Mouse (Mus musculus): ENCODE results near the gene B9d2. TPM values are rescaled to one million over a fixed set of nuclear protein-coding genes. Genes with fewer than 3 reads are reported as not detected.
"Not testable (repeated sequence)": the region's sequence is repeated elsewhere in the genome, so short reads cannot be mapped to it uniquely, and the experiment has no call there.

B9d2 gene
- total RNA-seq, 2 experiments from 2014 or later: 26.7 to 32.0 TPM

DNA sequence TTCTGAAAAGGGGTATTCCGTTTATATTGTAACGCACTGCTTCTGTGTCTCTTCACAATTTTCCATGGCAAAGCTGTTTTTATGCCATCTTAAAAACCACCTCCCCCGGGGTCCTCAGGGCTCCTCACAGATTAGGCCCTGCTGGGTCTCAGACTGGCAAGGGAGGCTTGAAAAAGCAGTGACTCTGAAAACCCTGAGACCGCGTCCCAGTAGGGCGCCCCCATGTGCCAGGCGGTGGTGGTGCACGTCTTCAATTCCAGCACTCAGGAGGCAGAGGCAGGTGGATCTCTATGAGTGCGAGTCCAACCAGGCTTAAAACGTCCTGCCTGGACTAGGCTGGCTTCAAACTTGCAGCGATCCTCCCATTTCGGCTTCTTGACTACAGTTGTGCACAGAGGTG is 20.2 kb downstream of the B9d2 start:
- no peak for ATAC-seq (ENCODE audit: poor library complexity, severe bottlenecking)

DNA sequence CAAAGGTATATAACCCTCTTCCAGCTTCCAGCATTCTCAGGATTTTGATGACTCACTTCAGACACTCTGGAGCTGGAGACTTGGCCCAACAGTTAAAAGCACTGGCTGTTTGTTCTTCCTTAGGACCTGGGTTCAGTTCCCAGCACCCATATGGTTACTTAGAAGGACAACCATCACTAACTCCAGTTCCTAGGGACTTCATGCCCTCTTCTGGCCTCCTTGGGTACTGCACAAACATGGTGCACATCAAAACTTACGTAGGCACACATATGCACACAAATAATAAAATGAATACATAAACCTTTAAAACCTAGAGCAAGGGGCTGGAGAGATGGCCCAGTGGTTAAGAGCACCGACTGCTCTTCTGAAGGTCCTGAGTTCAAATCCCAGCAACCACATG is 21.8 kb downstream of the B9d2 start:
- no peak for ATAC-seq (ENCODE audit: poor library complexity, severe bottlenecking)

DNA sequence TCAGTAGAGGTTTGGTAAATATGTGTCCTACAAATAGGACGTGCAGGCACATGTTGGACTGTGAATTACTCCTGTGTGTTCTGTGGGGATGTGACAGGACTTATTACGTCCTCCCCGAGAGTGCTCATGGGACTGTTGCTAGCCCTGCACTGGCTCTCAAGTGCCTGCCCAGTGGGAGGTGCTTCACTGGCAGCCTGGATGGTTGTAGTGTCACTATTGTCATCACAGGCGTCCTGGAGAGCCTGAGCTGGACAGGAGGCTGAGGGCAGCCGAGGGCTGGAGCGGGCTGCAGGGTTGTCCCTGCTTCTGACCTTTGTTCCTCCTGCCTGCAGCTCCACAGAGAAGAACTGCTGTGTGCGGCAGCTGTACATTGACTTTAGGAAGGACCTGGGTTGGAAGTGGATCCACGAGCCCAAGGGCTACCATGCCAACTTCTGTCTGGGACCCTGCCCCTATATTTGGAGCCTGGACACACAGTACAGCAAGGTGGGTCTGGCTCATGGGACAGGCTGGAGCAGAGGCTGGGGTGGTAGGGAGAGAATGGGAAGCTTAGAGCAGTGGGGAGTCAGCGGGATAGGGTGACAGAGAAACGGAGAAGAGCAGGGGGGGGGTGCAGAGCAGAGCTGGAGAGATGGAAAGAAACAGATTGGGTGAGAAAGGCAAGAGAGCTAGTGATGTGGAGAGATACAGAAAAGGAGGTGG is 23.4 kb downstream of the B9d2 start:
- ATAC-seq (ENCODE audit: poor library complexity, severe bottlenecking): no peak

DNA sequence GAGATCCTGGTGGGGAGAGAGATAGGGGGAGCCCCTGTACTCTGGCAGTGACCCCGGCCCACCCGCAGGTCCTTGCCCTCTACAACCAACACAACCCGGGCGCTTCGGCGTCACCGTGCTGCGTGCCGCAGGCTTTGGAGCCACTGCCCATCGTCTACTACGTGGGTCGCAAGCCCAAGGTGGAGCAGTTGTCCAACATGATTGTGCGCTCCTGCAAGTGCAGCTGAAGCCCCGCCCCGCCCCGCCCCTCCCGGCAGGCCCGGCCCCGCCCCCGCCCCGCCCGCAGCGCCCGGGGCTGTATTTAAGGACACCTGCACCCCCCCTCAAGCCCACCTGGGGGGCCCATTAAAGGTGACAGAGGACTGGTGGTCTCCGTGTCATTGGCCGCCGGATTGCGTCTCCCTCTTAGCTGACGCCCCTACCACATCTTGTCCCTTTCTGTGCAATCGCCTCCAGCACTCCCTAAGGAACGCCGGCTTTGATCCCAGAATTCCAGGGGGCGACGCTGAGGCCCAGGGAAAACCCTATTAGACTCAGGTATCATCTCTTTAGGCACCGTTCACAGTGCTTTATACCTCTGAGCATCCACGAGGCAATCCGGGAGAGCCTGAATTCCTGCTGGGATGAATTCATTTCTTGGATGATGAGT is 24.3 kb downstream of the B9d2 start:
- ATAC-seq (ENCODE audit: poor library complexity, severe bottlenecking): no peak

DNA sequence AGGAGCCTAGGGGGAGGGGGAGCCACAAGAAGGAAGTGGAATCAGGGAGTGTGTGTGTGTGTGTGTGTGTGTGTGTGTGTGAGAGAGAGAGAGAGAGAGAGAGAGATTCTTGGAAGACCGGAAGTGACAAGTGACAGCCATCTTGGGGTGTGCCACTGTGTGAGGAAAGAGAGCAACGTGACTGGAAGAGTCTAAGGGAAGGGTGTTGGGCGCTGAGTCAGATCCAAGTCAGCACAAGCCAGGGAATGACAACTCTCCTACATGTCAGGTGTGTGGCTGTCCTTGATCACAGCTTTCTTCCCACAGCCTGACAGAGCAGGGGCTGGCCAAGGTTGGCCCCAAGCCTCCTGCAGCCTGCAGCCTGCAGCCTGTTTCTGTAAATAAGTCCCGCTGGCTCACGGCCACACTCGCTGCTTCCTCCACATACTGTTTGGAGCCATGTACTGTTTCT is 25.2 kb downstream of the B9d2 start:
- ATAC-seq (ENCODE audit: poor library complexity, severe bottlenecking): peak; percentile 38

DNA sequence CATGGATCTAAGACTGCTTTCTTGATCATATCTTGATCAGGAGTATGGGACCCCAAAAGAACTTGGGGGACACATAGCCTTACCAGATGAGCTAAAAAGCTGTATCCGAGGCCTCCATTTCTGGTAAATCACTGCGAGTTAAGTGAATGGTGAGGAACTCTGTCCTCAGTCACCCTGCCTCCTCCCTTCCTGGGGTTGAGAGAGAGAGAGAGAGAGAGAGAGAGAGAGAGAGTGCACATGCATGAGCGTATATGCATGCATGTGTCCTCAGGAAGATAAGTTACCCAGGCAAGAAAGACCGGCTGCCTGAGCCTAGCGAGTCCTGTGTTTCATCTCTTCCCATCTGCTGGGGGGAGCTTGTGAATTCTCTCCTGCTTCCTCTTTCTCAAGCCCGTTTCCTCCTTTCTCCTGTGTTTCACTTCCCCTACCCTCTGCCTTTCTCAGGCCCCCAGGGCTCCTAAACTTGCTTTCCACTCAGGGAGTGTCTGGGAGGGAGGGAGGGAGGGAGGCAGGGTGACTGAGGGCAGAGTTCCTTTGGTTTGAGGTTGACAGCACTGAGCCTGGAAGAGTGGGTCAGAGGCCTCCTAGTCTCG is 26.1 kb downstream of the B9d2 start:
- ATAC-seq (ENCODE audit: poor library complexity, severe bottlenecking): peak; percentile 69

DNA sequence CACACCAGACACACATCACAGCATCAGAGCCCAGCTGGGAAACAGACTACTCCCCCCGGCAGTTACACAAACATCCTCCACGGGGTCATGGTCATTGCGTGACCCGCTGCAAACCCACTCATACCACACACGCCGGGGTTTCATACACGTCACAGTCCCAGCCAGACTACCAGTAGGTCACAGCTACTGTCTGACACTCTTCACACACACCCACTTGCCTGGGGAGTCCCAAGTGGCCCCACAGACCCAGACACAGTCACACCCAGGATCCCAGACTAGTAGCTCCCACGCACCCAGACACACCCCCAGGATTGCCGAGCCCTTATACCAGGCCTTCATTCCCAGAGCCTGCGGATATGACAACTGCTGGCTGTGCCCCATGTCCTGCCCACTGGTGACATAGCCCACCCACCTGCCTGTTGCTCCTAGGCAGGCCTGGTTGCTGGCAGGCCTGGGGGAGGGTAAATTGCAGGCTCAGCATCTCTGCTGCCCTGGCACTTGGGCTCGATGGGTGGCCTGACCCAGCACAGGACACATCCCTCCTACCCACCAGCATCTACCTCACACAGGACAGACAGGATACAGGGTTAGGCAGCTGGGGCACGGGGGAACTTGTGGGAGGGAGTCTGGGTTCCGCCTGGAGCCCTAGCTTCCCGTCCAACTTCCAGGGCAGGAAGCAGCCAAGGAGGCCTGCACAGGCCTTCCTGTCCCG is 27.2 kb downstream of the B9d2 start:
- peak; percentile 16 for ATAC-seq (ENCODE audit: poor library complexity, severe bottlenecking)

DNA sequence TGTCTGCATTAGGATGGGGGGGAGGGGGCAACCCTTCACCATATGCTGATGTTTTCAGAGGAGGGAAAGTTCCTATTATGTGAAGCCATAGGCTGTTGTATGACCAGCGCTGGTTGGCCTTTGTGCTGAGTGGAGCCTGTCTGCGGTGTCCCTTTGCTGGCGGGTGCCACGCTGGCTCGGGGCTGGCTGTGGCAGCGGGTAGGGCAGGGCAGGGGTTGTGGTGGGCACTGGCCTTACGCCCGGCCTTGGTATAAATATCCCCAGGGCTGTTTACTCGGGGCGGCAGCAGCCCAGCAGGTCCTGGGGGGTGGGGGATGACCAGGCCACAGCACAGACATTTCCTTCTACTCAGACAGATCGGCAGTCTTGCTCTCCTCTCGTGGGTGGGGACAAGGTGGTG is 29.4 kb downstream of the B9d2 start:
- no peak for ATAC-seq (ENCODE audit: poor library complexity, severe bottlenecking)

DNA sequence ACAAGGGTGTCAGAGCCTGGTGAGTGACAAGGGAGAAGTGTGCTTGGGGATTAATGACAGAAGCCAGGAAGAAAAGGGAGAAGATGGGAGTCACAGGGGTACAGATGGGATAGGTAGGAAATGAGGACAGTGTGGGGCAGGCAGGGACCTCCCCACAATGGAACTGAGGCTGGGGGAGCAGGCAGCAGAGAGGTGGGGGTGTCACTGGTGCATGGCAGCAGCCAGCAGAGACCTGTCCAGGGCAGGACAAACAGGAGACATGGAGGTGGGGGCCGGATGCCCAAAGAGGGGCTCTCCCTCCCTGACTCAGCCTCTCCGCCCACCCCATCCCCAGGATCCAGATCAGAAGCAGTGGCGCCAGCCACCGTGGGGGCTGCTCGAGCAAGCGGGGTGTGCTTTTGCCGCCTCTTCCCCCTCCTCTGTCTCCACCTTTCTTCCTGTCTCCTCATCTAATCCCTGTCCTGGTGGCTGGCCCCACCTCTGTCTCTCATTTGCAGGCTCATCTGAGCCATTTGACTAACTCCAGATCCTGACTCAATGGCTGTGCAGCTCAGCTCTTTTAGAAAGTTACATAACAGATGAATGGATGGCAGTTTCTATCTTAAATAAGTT is 30.0 kb downstream of the B9d2 start:
- no peak for ATAC-seq (ENCODE audit: poor library complexity, severe bottlenecking)

DNA sequence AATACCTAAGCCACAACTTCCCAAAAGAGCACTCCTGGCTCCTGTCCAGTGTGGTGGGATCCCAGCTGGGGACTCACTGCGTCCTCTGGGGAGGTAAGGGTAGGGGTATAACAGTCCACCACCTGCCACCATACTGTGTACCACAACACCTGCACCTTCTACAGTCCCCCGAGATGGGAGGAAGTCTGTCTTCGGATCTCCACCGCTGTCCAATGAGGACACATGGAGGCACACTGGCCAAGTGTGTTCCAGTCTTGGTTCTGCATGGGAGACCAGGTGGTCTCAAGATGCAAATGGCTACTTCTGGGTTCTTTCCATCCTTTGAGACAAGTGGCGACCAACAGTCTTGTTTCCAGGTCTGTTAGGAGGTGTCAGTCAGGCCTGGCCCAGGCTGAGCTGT is 30.6 kb downstream of the B9d2 start:
- no peak for ATAC-seq (ENCODE audit: poor library complexity, severe bottlenecking)

DNA sequence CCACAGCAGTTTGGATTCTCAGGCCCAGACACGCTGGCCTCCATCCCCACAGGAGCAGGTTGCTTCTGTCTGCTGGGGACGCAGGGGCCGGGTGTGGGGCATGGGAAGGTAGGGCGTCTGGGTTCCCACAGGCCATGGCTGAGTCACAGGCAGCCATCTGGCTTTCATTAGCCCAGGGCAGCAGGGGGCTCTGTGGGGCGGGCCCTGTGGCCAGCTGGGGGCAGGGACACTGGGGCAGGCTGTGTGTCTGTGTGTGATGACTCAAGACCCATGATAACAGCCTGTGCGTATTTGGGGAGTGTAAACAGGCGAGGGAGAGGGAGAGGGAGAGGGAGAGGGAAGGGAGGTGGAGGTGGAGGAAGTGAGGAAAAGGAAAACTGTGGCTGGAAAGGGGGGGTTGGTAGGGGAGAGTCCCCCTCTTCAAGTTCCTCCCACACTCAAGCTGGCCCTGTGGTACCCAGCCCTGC is 31.2 kb downstream of the B9d2 start:
- ATAC-seq (ENCODE audit: poor library complexity, severe bottlenecking): peak; percentile 36

DNA sequence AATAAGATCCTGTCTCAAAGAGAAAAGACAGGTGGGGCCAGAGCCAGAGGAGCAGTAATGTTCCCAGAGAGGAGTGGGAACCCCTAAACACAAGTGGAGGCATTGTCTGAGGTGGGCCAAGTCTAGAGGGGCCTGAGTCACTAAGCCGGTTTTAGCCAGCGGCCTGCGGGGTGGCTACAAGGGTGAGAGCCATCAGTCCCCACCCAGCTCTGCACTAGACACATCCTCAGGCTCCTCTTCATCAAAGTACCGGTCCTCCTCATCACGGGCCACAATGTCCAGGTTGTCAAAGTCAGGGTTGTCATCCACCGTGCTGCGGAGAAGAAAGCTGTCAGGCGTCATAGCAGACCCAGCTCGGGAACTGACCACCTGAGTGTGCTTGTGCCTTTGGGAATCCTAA is 32.2 kb downstream of the B9d2 start:
- ATAC-seq (ENCODE audit: poor library complexity, severe bottlenecking): no peak

DNA sequence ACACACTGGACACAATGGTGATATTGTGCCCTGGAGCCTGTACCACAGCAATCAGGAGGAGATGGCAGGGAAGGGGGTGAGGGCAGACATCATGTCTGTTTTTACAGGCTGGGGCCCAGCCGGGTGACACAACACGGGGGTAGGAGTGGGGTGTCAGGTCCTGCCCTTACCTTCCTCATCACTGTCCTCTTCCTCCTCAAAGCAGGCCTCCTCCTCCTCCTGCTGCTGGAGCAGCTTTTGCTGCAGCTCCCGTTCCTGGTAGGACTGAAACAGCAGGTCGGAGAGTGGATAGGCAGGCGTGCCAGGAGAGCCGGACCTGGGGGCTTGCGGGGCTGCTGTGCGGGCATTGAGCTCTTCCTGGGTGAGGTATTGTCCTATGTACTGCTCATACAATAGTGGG is 34.0 kb downstream of the B9d2 start:
- no peak for ATAC-seq (ENCODE audit: poor library complexity, severe bottlenecking)

DNA sequence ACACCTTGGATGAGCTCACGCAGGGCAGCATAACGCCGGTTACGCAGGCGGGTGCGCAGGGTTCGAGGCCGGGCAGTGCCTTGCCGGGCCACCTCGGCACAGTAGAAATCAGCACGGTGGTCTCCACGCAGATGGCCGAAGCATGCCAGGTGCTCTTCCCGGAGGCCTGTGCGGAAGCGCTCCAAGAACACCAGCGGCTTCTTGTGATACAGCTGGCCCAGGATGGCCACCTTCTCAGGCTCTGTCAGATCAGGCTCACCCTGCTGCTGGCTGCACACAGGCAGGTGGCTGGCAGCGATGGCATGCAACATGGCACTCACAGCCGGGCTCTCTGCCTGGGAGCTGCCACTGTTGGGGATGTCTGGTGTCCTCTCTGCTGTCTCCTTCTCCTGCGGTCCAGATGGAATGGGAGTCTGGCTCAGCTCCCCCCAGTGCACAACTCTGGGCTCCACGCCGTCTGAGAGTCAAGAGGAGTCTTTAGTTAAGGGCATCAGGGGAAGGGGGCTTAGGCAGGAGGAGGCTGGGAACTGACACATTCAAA is 35.2 kb downstream of the B9d2 start:
- no peak for ATAC-seq (ENCODE audit: poor library complexity, severe bottlenecking)

DNA sequence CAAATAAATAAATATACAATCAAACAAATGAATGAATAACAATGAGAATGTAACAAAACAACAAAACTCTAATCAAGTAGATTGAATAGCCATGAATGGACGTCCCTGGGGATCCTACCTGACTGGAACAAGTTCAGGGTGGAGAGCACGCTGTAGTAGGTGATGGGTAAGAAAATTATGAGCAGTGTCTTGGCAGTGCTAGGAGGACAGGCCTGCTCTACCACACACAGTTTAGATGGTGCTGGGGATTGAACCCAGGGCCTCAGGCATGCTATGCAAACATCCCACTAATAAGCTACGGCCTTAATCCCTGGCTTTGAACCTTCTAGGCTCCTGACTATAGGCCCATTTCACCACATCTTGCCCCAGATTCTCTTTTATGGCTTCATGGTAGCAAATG is 36.9 kb downstream of the B9d2 start:
- ATAC-seq (ENCODE audit: poor library complexity, severe bottlenecking): no peak

DNA sequence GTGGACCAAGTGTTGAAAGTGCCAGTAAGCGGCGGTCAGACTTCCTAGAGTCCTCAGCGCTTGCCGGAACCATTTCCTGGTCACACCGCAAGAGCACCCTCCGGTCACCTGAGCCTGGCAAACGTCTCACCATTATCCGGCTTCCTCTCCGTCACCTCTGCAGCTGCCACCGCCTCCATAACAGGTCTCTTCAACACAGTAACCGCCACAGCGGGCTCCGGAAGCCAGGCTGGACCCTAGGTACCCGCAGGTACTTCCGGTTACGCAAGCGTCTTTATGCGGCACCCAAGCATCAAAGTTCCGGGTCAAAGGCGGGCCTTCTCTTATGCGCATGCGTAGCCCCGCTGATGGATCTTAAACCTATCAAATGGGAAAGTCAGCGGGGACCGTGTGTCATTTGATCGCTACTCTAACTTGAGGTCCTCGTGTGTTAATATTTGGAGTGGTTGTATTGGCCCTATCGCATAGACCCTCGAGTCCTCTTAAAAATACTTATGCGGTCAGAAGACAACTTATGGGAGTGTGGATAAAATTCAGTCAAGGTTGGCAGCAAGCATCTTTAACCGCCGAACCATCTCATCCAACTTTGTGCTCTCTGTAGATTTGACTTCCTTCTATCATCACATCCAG is 38.3 kb downstream of the B9d2 start, which contains the start of gene Ccdc97:
Ccdc97 (minus strand) TSS at position 301 of the 630 bp plus-strand sequence.
- peak; percentile 90 for ATAC-seq (ENCODE audit: poor library complexity, severe bottlenecking)

DNA sequence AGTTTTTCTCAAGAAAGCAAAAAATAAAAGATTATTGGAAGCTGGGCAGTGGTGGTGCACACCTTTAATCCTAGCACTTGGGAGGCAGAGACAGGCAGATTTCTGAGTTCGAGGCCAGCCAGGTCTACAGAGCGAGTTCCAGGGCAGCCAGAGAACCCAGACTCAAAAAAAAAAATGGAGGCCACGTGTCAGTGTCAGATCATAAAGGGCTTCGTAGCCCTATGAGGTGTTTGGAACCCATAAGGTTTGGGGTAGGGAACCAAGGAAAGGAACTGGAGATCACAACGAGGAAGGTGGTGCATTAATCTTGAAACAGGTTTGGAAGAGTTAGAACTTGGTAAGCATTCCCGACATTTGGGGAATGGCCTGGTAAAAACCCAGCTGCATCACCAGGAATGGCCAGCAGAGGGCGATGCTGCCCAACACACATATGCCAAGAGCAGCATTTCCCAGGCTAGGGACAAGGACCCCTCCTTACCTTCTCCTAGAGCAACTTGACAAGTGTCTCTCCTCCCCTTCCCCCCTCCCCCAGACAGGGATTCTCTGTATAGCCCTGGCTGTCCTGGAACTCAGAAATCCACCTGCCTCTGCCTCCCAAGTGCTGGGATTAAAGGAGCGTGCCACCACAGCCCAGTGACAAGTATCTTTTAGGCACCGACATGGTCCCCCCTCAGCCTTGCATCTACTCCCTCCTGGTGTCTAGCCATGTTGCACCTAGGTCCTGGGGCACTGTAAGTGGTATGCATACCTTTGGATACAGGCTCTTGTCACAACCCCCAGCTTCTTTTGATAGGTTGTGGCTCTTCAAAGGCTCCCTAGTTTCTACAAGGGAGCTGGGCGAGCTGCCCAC is 39.4 kb downstream of the B9d2 start:
- ATAC-seq (ENCODE audit: poor library complexity, severe bottlenecking): peak; percentile 45; the same call in 1 of the 2 replicates

DNA sequence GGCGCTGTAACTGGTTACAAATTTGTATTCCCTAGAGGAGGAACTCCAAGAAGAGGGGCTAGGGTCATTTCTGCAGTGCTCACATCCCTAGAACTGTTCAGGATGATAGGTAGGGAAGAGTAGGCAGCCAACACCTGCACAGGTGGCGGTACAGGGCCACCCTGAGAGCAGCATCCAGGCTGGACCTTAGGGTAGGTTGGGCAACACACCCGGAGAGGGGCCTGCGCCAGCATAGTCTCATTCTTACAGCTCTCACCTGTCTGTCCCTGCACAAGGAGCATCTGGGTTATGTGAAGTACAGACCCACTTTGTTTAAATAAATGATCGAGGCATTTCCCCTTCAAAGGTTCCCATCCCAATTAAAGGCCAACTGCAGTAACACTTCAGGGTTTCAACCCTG is 40.2 kb downstream of the B9d2 start:
- ATAC-seq (ENCODE audit: poor library complexity, severe bottlenecking): no peak

DNA sequence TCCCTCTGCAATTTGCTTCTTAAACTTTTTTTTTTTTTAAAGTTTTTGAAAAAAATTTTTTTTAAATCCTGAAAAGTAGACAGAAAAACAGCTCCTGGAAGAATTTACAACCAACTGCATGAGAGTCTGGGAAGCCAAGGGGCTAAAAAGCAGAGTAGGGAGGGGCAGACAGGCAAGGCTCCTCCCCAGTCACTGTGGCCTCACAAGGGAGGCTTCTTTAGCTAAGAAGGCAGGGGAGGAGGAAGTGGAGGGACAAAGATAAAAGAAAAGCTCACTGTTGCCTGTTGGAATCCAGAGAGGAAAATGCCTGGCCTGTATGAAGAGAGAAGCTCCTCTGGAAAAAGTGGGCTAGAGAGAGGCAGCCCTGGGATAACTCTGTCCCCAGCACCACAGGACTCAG is 41.2 kb downstream of the B9d2 start:
- not testable (repeated sequence) for ATAC-seq (ENCODE audit: poor library complexity, severe bottlenecking)
